Mouse (Mus musculus): ENCODE measurements around the gene Spaca7.

- TF ChIP-seq CTCF (IDR thresholded peaks at IDR 0.05; ENCODE audit: low read depth) = no peak
- TF ChIP-seq EP300 (IDR thresholded peaks at IDR 0.05; ENCODE audit: low read depth) = no peak
Measured at GRCm38 (mm10) chr8:12536306-12536705, 36.5 kb upstream of the Spaca7 start.

All from liver, embryonic 14.5 days (tissue).